Mouse (Mus musculus) skeletal muscle tissue, adult 2 months (tissue): ENCODE measurements at regions not wholly inside any gene's neighbourhood (a gene's known extent, or its start where the extent isn't known, plus 50 kb on each side); places are given as distances from the start of the nearest gene placed in this dataset.

Source experiments
- DNase-seq: peaks from one replicate; pipeline ENCODE4 v3.0.0-alpha.2; 2012; ENCODE audit warnings: low read depth, low spot score

- DNase-seq = no peak
These were observed 1514.0 kb upstream of the Lrrc6 start for GRCm38 (mm10) chr15:68014605-68015305.

- no peak for DNase-seq
These were observed 1510.5 kb upstream of the Lrrc6 start for GRCm38 (mm10) chr15:68011162-68011561.

DNA sequence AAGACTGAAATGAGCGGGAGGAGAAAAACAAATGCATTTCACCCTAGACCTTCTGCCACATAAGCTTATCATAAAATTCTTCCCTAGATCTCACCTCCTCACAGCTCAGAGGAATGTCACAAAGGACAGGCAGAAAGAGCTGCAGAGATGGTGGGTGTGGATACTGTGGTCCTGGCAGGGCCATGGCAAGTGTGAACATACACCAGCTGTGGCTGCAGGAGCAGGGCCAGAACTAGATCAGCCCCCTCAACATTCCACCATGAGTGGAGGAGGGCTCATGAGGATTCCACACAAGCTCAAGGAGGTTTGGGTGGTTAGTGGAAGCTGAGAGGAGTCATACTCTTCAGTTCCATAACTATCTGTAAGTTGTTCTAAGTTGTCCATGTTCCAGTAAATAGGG, 1509.5 kb upstream of the Lrrc6 start:
- DNase-seq = no peak

GRCm38 (mm10) chr15:68004798-68005197, 1504.1 kb upstream of the Lrrc6 start:
- no peak for DNase-seq

- no peak for DNase-seq
These were observed 1495.8 kb upstream of the Lrrc6 start for GRCm38 (mm10) chr15:67996532-67996931.

- DNase-seq = no peak
These were observed 1488.9 kb upstream of the Lrrc6 start for GRCm38 (mm10) chr15:67989428-67990272.

- no peak for DNase-seq
These were observed 1487.2 kb upstream of the Lrrc6 start for GRCm38 (mm10) chr15:67987941-67988340.

DNA sequence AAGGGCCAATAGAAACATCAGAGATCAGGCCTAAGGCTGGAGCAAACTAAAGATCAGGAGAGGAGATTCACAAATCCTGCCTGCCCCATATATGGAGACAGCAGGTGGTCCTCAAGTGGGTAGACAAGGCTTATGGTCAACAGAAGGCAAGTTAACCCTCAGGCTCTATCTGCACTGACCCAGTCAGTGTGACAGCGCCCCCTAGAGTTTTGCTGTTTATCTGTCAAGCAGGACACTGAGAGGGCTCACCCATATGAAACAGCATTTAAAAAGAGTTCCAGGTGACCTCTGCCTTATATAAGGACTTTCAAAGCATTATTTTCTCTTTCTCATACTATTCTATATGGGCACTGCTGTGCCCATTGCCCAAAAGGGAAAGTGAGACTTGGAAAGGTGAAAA, 1482.5 kb upstream of the Lrrc6 start:
- no peak for DNase-seq

DNA sequence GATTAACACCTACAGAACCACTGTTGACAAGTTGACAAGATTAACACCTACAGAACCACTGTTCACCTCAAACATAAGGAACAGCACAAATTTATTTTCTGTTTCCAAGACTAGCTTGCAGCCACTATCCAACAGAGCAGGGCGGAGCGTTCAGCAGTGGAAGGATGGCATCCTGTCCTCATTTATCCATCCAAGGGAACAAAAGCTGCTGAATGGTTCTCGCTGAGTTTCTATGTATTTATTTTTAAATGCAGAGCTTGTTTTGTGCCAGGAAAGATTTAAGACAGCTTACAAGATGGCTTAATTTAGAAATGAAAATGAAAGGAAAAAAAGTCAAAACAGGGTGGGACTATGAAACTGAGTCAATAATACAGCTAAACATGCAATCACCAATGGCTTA, 1481.2 kb upstream of the Lrrc6 start:
- DNase-seq = no peak

- no peak for DNase-seq
These were observed 1478.7 kb upstream of the Lrrc6 start for GRCm38 (mm10) chr15:67979451-67979850.

GRCm38 (mm10) chr15:67977210-67977609, 1476.5 kb upstream of the Lrrc6 start:
- no peak for DNase-seq

DNA sequence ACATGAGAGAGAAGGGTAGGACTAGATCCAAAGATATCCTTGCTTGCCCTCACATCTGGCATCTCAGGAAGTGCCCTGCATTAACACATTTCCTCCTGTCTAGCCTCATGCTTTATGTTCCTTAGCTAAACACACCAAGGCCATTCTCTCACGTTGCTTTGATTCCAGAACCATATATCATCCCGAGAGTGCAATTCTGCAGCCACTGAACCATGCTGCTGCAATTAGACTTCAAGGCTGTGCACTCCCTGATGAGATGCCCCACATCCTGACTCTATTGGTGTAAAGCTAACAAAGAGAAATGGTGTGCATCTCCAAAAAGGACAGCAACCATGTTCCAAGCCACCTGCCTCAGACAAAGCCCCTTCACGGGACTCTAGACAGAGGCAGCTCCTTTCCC, 1471.3 kb upstream of the Lrrc6 start:
- no peak for DNase-seq

- DNase-seq = no peak
These were observed 1453.5 kb upstream of the Lrrc6 start for GRCm38 (mm10) chr15:67954216-67954615.

GRCm38 (mm10) chr15:67950281-67951040, 1449.8 kb upstream of the Lrrc6 start:
- DNase-seq = no peak

DNA sequence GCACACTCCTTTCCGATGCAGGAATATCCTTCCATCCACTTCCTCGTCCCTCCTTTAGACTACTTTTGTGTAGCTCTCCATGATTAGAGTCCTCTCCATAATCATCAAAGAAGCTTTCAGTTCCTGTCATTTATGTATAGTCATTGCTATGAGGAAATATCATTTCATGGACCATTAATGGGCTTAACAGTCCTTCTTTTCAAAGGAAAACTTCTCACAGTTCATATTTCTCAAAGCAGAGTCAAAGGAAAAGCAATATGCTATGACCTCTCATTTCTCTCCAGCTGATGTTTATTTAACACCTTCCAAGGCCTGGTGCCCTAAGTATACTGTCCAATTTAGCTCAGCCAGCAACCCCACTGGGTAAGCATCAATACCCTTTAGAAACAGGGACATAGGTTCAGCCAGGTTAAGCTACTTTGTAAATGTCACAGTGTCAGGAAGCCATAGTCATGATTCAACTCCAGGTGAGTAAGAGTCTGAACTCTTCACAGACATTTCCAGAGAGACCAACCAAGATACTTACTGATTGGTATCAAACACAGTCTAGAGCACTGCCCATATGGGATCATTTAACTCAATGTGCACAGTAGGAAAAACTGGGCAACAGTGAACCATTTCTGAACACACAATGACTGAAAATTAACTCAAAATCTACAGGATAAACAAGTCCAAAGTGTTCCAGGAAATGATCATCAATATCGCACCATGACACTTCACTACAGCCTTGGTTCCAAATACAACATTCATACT, 1443.8 kb upstream of the Lrrc6 start:
- no peak for DNase-seq

DNA sequence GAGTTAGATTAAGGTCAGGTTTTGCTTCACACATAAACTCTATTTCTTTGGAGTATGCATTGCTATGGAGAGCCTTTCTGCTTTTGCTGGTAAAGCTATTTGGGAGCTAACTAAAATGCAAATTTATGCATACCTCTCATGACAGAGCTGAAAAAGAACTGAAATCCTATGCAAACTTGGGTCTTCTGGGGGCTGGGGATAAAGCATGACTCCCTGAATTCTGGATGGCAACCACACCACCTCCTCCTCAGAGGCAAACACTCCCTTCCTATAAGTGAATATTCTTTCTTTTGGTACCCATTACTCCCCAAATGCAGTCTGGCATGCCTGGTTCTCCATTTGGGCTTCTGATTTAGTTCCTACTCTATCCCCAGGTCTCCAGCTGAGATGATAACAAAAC, 1442.3 kb upstream of the Lrrc6 start:
- no peak for DNase-seq

DNA sequence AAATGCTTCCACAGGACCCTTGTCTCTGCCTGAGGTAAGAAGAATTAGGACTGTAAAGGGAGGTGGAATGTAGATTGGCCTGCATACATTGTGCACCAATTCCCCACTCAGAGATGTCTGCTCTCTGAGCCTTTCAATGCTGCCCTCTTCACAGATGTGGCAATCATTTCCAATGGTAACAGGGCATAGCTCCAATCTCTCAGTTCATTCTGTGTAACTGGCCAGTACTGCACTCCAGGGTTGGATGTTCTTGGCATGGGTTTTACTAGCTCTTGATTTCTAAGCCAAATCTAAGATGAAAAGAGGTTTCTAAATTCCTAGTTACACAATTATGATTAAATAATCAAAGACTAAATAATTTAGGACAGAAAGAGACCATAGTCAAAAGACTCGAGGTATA, 1439.8 kb upstream of the Lrrc6 start:
- DNase-seq = peak; percentile 37

DNA sequence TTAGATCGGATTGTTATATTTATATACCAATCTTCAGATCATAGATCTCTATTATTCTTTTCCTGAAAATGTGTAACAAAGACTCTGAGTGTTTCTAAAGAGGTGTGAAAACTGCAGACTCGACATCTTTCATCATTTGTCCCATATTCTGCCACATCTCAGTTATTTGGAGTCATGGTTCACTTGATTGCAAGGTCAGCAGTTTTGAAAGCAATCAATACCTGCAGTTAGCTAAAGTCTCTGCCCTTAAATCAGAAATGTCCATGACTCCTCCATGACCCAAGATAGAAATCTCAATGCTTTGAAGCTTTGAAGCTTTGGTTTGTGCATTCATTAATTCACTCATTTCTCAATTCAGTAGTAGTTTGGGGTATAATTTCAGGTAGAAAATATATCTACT, 1424.2 kb upstream of the Lrrc6 start:
- no peak for DNase-seq

GRCm38 (mm10) chr15:67907034-67907433, 1406.3 kb upstream of the Lrrc6 start:
- no peak for DNase-seq

DNA sequence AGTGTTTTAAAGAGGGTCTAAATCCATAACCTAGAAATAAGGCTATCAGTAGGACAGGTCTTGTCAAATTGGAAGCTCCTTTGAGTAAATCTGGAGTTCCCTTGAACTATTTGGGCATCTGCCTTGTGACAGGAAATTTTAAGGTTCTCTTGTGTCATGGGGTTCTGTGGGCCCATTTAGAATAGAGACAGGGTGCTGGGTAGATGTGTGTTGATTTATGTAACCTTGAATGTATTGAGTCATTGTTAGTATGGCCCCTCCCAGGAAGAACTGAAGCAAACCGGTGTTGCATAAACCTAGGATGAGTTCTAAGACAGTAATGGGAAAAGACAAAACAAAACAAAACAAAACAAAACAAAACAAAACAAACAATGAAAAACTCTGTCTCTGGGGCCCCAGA, 1404.6 kb upstream of the Lrrc6 start:
- DNase-seq = no peak

GRCm38 (mm10) chr15:67904646-67905045, 1403.9 kb upstream of the Lrrc6 start:
- no peak for DNase-seq

- peak; percentile 32 for DNase-seq
These were observed 1402.3 kb upstream of the Lrrc6 start for GRCm38 (mm10) chr15:67902982-67903381.
